Mouse (Mus musculus) G1E (cell line): ENCODE measurements at regions not wholly inside any gene's neighbourhood (a gene's known extent, or its start where the extent isn't known, plus 50 kb on each side); places are given as distances from the start of the nearest gene placed in this dataset.

Source experiments
- CTCF ChIP-seq: IDR thresholded peaks from 2 replicates; pipeline ENCODE4 v1.5.1; 2012; ENCODE audit warnings: low read depth, low read length, inconsistent platforms, mixed read lengths
- TAL1 ChIP-seq: conservative IDR thresholded peaks from 2 replicates; pipeline ENCODE4 v1.6.1; 2012; ENCODE audit warnings: low read depth, low read length, inconsistent platforms, mixed read lengths

DNA sequence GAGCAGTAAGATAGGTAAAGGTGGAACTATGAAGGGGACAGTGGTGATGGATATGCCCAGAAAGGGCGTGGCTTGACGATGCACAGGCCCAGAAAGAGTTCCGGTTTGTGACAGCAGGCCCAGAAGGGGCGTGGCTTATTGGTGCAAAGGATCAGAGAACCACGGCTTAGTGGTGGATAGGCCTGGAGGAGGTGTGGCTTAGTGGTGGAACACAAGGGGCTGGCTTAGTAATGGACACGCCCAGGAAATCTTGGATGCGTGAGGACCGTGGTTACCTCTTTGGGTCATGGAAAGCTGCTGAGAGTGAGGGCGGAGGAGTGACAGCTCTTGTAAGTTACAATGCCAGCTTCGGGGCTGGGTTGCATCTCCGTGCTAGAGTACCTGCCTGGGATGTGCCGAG lies 58.2 kb upstream of the Gm11733 start:
- TF ChIP-seq CTCF (no peak), TAL1 (no peak)
